Mouse (Mus musculus): Measurements from ENCODE around the gene Arl9. TPM values are rescaled to one million over a fixed set of nuclear protein-coding genes. Genes with fewer than 3 reads are reported as not detected.
"Not testable (repeated sequence)": the region's sequence is repeated elsewhere in the genome, so short reads cannot be mapped to it uniquely, and the experiment has no call there.

Gene Arl9
- polyA plus RNA-seq (2015; fragmentation: Nextera tagmentation; extraction: Ambion mirVana): not detected in 2 replicates

DNA sequence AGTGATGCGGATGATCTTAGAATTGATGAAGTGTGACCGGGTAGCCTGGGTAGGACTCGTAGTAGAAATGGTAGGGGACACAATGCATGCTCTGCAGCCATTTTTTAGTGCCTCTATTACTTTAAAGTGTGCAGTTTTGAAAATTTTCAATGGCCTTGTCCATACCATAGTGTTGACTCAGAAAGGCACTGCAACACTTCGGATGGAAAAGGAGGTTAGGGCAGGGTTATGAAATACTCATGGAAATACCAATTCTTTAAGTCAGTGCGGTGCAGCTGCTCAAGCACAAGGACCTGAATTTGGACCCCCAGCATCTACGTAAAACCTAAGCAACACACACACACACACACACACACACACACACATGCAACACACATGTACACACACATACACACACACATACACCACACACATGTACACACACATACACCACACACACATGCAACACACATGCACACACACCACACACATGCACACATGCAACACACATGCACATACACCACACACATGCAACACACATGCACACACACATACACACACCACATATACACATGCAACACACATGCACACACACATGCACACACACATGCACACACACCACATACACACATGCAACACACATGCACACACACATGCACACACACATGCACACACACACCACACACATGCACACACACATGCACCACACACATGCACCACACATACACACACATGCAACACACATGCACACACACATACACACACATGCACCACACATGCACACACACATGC lies at the start of gene Arl9:
Gene Arl9 (plus strand): TSS at position 5 of the 771 bp plus-strand sequence.
- no peaks in the 10 kb centered on the region for H3K4me1 ChIP-seq (ENCODE audit: control insufficient read depth, insufficient read depth, low read depth, low read length)
- H3K4me2 ChIP-seq (ENCODE audit: low read length): no peak within 1 kb of the TSS
- WGBS: 92% methylated on average over 6 of the region's 6 CpGs
- no peak within 1 kb of the TSS for H3K4me3 ChIP-seq (ENCODE audit: low read length)
- no peak within 1 kb of the TSS for H3K9ac ChIP-seq (ENCODE audit: low read depth, low read length)
- peaks cover 4% of the 10 kb centered on the region; the same call in 1 of the 2 replicates for H3K36me3 ChIP-seq (ENCODE audit: control insufficient read depth, insufficient read depth, low read length)
- no peak for ATAC-seq
- no peaks in the 10 kb centered on the region for H3K9me3 ChIP-seq (ENCODE audit: control insufficient read depth, low read length)
- H3K27ac ChIP-seq (ENCODE audit: low read depth, low read length): no peak within 1 kb of the TSS
- no peaks in the 10 kb centered on the region for H3K27me3 ChIP-seq (replicated peaks; ENCODE audit: control insufficient read depth, insufficient read depth, low read length)

- Histone ChIP-seq H3K4me2 (ENCODE audit: low read length) (no peak overlapping the region), H3K4me3 (ENCODE audit: low read length) (no peak overlapping the region), H3K27me3 (replicated peaks; ENCODE audit: control insufficient read depth, insufficient read depth, low read length) (no peaks in the 10 kb centered on the region), H3K4me1 (ENCODE audit: control insufficient read depth, insufficient read depth, low read depth, low read length) (peaks cover 19% of the 10 kb centered on the region), H3K36me3 (ENCODE audit: control insufficient read depth, insufficient read depth, low read length) (peaks cover 12% of the 10 kb centered on the region), H3K27ac (ENCODE audit: low read depth, low read length) (no peak overlapping the region), H3K9ac (ENCODE audit: low read depth, low read length) (no peak overlapping the region), H3K9me3 (ENCODE audit: control insufficient read depth, low read length) (no peaks in the 10 kb centered on the region)
- no peak for ATAC-seq
- 86% methylated on average over 6 of the region's 6 CpGs for WGBS
Measured at GRCm38 (mm10) chr5:76954271-76954900, 49.5 kb upstream of the Arl9 start.

GRCm38 (mm10) chr5:76955474-76955873 lies 48.4 kb upstream of the Arl9 start:
- no peak overlapping the region for H3K9ac ChIP-seq (ENCODE audit: low read depth, low read length)
- H3K4me2 ChIP-seq (ENCODE audit: low read length): no peak overlapping the region
- peaks cover 18% of the 10 kb centered on the region for H3K36me3 ChIP-seq (ENCODE audit: control insufficient read depth, insufficient read depth, low read length)
- no peaks in the 10 kb centered on the region for H3K27me3 ChIP-seq (replicated peaks; ENCODE audit: control insufficient read depth, insufficient read depth, low read length)
- no peak overlapping the region for H3K27ac ChIP-seq (ENCODE audit: low read depth, low read length)
- no peaks in the 10 kb centered on the region for H3K9me3 ChIP-seq (ENCODE audit: control insufficient read depth, low read length)
- no peak overlapping the region for H3K4me3 ChIP-seq (ENCODE audit: low read length)
- ATAC-seq: no peak
- peaks cover 9% of the 10 kb centered on the region for H3K4me1 ChIP-seq (ENCODE audit: control insufficient read depth, insufficient read depth, low read depth, low read length)
- 82% methylated on average over 4 of the region's 4 CpGs for WGBS

GRCm38 (mm10) chr5:76957954-76958353 lies 45.9 kb upstream of the Arl9 start:
- no peak for ATAC-seq
- Histone ChIP-seq H3K4me2 (ENCODE audit: low read length) (no peak overlapping the region), H3K27ac (ENCODE audit: low read depth, low read length) (no peak overlapping the region), H3K27me3 (replicated peaks; ENCODE audit: control insufficient read depth, insufficient read depth, low read length) (no peaks in the 10 kb centered on the region), H3K4me3 (ENCODE audit: low read length) (no peak overlapping the region), H3K9ac (ENCODE audit: low read depth, low read length) (no peak overlapping the region), H3K4me1 (ENCODE audit: control insufficient read depth, insufficient read depth, low read depth, low read length) (no peaks in the 10 kb centered on the region; the same call in 1 of the 2 replicates), H3K9me3 (ENCODE audit: control insufficient read depth, low read length) (no peaks in the 10 kb centered on the region), H3K36me3 (ENCODE audit: control insufficient read depth, insufficient read depth, low read length) (peaks cover 23% of the 10 kb centered on the region)
- 96% methylated on average over 1 of the region's 1 CpGs for WGBS

GRCm38 (mm10) chr5:76959587-76959986 lies 44.3 kb upstream of the Arl9 start:
- Histone ChIP-seq H3K27ac (ENCODE audit: low read depth, low read length) (no peak overlapping the region), H3K4me3 (ENCODE audit: low read length) (no peak overlapping the region), H3K9ac (ENCODE audit: low read depth, low read length) (no peak overlapping the region), H3K36me3 (ENCODE audit: control insufficient read depth, insufficient read depth, low read length) (peaks cover 25% of the 10 kb centered on the region), H3K9me3 (ENCODE audit: control insufficient read depth, low read length) (no peaks in the 10 kb centered on the region), H3K4me2 (ENCODE audit: low read length) (no peak overlapping the region), H3K4me1 (ENCODE audit: control insufficient read depth, insufficient read depth, low read depth, low read length) (no peaks in the 10 kb centered on the region), H3K27me3 (replicated peaks; ENCODE audit: control insufficient read depth, insufficient read depth, low read length) (no peaks in the 10 kb centered on the region)
- no peak for ATAC-seq
- WGBS: 93% methylated on average over 5 of the region's 5 CpGs

DNA sequence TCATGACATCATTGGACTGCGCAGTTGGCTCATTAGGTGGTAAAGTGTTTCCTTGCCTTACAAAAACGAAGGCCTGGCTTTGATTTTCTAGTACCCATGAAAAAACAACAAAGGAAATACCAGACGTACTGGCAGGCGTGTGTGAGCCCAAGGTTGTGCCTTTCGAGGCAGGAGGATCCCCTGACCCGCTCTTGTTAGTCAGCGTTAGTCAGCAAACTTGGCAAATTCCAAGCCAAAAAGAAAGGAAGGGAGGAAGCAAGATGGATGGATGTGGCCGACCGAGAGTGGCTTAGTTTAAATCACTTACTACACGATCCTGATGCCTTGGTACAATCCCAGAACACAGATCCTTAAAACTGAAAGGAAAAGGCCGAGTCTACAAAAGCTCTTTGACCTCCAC lies 41.3 kb upstream of the Arl9 start:
- peaks cover 30% of the 10 kb centered on the region for H3K36me3 ChIP-seq (ENCODE audit: control insufficient read depth, insufficient read depth, low read length)
- H3K27me3 ChIP-seq (replicated peaks; ENCODE audit: control insufficient read depth, insufficient read depth, low read length): no peaks in the 10 kb centered on the region

GRCm38 (mm10) chr5:76964651-76965050 lies 39.2 kb upstream of the Arl9 start:
- Histone ChIP-seq H3K4me3 (ENCODE audit: low read length) (no peak overlapping the region), H3K36me3 (ENCODE audit: control insufficient read depth, insufficient read depth, low read length) (peaks cover 30% of the 10 kb centered on the region), H3K27ac (ENCODE audit: low read depth, low read length) (no peak overlapping the region), H3K27me3 (replicated peaks; ENCODE audit: control insufficient read depth, insufficient read depth, low read length) (no peaks in the 10 kb centered on the region), H3K9me3 (ENCODE audit: control insufficient read depth, low read length) (no peaks in the 10 kb centered on the region), H3K4me2 (ENCODE audit: low read length) (no peak overlapping the region), H3K4me1 (ENCODE audit: control insufficient read depth, insufficient read depth, low read depth, low read length) (no peaks in the 10 kb centered on the region), H3K9ac (ENCODE audit: low read depth, low read length) (no peak overlapping the region)
- ATAC-seq: no peak
- 97% methylated on average over 3 of the region's 3 CpGs for WGBS

More for the DNA sequence above, 41.3 kb upstream of the Arl9 start:
- no peaks in the 10 kb centered on the region for H3K4me1 ChIP-seq (ENCODE audit: control insufficient read depth, insufficient read depth, low read depth, low read length)
- no peak for ATAC-seq
- H3K27ac ChIP-seq (ENCODE audit: low read depth, low read length): no peak overlapping the region
- H3K9ac ChIP-seq (ENCODE audit: low read depth, low read length): no peak overlapping the region
- no peak overlapping the region for H3K4me2 ChIP-seq (ENCODE audit: low read length)
- WGBS: 81% methylated on average over 11 of the region's 11 CpGs
- H3K4me3 ChIP-seq (ENCODE audit: low read length): no peak overlapping the region
- no peaks in the 10 kb centered on the region for H3K9me3 ChIP-seq (ENCODE audit: control insufficient read depth, low read length)

DNA sequence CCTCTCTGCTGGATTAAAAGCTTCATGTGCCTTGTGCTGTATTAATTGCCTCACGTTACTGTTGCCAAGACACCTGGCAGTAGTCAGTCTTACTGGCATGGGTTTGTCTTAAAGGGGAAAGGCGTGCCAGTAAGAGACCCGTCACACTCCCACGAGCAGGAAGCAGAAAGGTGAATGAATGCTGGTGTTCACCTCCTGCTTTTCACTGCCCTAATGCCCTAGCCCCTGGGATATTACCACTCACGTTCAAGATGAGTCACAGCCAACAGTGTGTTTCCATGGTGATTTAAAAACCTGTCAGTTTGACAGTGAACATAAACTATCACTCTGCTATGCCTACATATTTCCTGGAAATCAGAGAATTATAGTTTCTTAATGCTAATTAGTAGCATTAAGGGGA lies 34.6 kb upstream of the Arl9 start:
- Histone ChIP-seq H3K4me1 (ENCODE audit: control insufficient read depth, insufficient read depth, low read depth, low read length) (peaks cover 6% of the 10 kb centered on the region), H3K36me3 (ENCODE audit: control insufficient read depth, insufficient read depth, low read length) (peaks cover 20% of the 10 kb centered on the region; the same call in 1 of the 2 replicates), H3K4me2 (ENCODE audit: low read length) (no peak overlapping the region), H3K27me3 (replicated peaks; ENCODE audit: control insufficient read depth, insufficient read depth, low read length) (no peaks in the 10 kb centered on the region), H3K4me3 (ENCODE audit: low read length) (no peak overlapping the region), H3K9me3 (ENCODE audit: control insufficient read depth, low read length) (no peaks in the 10 kb centered on the region), H3K9ac (ENCODE audit: low read depth, low read length) (no peak overlapping the region), H3K27ac (ENCODE audit: low read depth, low read length) (no peak overlapping the region)
- ATAC-seq: no peak
- WGBS: 70% methylated on average over 5 of the region's 5 CpGs

GRCm38 (mm10) chr5:76971115-76971514 lies 32.7 kb upstream of the Arl9 start:
- not testable (repeated sequence) for H3K9ac ChIP-seq (ENCODE audit: low read depth, low read length)
- WGBS: 90% methylated on average over 1 of the region's 1 CpGs
- H3K36me3 ChIP-seq (ENCODE audit: control insufficient read depth, insufficient read depth, low read length): peaks cover 16% of the 10 kb centered on the region; the same call in 1 of the 2 replicates

More at GRCm38 (mm10) chr5:76971115-76971514, 32.7 kb upstream of the Arl9 start:
- H3K4me1 ChIP-seq (ENCODE audit: control insufficient read depth, insufficient read depth, low read depth, low read length): peaks cover 12% of the 10 kb centered on the region
- not testable (repeated sequence) for ATAC-seq; H3K27me3 ChIP-seq (replicated peaks; ENCODE audit: control insufficient read depth, insufficient read depth, low read length); H3K9me3 ChIP-seq (ENCODE audit: control insufficient read depth, low read length); H3K4me3 ChIP-seq (ENCODE audit: low read length); H3K4me2 ChIP-seq (ENCODE audit: low read length); H3K27ac ChIP-seq (ENCODE audit: low read depth, low read length)

Data from hindbrain, embryonic 16.5 days (tissue).